Mouse (Mus musculus): Measurements from ENCODE around the gene Ces2e.

DNA sequence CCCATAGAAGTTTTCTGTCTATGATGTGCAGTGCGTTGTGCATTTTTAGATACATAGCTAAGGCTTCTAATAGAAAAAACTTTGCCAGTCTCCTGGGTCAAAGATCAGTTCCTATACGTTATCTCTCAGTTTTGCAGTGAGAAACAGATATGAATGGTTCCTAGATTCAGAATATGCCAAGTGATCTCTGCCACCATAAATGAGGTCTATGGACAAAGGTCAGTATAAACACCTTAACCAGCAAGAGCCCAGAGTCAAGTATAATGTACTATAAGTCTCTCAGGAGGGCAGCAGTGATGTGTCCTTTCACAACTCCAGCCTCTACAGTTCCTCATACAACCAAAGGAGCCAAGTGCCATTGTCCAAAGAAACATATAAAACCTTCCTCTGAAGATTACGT, 1.2 kb downstream of the Ces2e start:
- TF ChIP-seq CTCF (IDR thresholded peaks at IDR 0.05; ENCODE audit: low read depth, low read length), result no peak
- no peak for TF ChIP-seq POLR2A (IDR thresholded peaks at IDR 0.05; ENCODE audit: insufficient read depth, low read length)
